Mouse (Mus musculus) heart, embryonic 11.5 days (tissue): ENCODE measurements around the gene Pcmtd2. TPM values are rescaled to one million over a fixed set of nuclear protein-coding genes. Genes with fewer than 3 reads are reported as not detected.
"Not testable (repeated sequence)": the region's sequence is repeated elsewhere in the genome, so short reads cannot be mapped to it uniquely, and the experiment has no call there.

Experiments used
- ATAC-seq: fragments of 200-750 bp; cut with Nextera tagmentation; replicated peaks from 2 replicates; pipeline ENCODE4 v1.8.0; 2017; ENCODE audit warnings: moderate library complexity; ENCODE audit not compliant: insufficient number of reproducible peaks, low FRiP score, low TSS enrichment
- H3K27ac ChIP-seq: fragments of 300-500 bp; sonication (generic); 2 replicates; pipeline ENCODE4 v1.5.1; 2014; ENCODE audit warnings: mild to moderate bottlenecking, low read depth, low read length
- H3K27me3 ChIP-seq: fragments of 300-500 bp; sonication (generic); 2 replicates; pipeline ENCODE4 v1.6.1; 2014; ENCODE audit warnings: mild to moderate bottlenecking, low read length, mixed read lengths; ENCODE audit not compliant: control insufficient read depth, insufficient read depth
- H3K36me3 ChIP-seq: fragments of 300-500 bp; sonication (generic); 2 replicates; pipeline ENCODE4 v1.6.1; 2014; ENCODE audit warnings: mild to moderate bottlenecking, low read length, moderate library complexity, mixed read lengths; ENCODE audit not compliant: control insufficient read depth, insufficient read depth
- H3K4me1 ChIP-seq: fragments of 300-500 bp; sonication (generic); 2 replicates; pipeline ENCODE4 v1.6.1; 2014; ENCODE audit warnings: low read length; ENCODE audit not compliant: control insufficient read depth, insufficient read depth
- H3K4me2 ChIP-seq: fragments of 300-500 bp; sonication (generic); 2 replicates; pipeline ENCODE4 v1.6.1; 2014; ENCODE audit warnings: mild to moderate bottlenecking, moderate library complexity
- H3K4me3 ChIP-seq: fragments of 300-500 bp; sonication (generic); 2 replicates; pipeline ENCODE4 v1.5.1; 2014; ENCODE audit warnings: low read depth, low read length
- H3K9ac ChIP-seq: fragments of 300-500 bp; sonication (generic); 2 replicates; pipeline ENCODE4 v1.6.1; 2014; ENCODE audit warnings: mild to moderate bottlenecking, low read depth, low read length, moderate library complexity
- H3K9me3 ChIP-seq: fragments of 300-500 bp; sonication (generic); replicated peaks from 2 replicates; pipeline ENCODE4 v1.6.1; 2016; ENCODE audit warnings: low read length; ENCODE audit not compliant: control insufficient read depth
- WGBS: fragments of 180-500 bp; shearing (Covaris S2); extraction: QIAGEN DNeasy Blood & Tissue Kit; methylation state at CpG from one replicate; pipeline ENCODE4 v1.1.7; 2014; ENCODE audit not compliant: insufficient replicate concordance; 5-methylcytosine and 5-hydroxymethylcytosine counted together
- polyA plus RNA-seq: library from polyadenylated mRNA; unstranded; fragments of >200 nt; fragmentation: Nextera tagmentation; extraction: Ambion mirVana; gene quantifications from 2 replicates; pipeline ENCODE4 v1.2.1, GENCODE M21; 2014

The Pcmtd2 gene
- polyA plus RNA-seq, result 23.6 and 31.2 TPM in 2 replicates

GRCm38 (mm10) chr2:181837372-181838292 is at the start of gene Pcmtd2:
Pcmtd2 (plus strand) TSS chr2:181837854.
- Histone ChIP-seq H3K4me2 (peak within 1 kb of the TSS; percentile 81), H3K9ac (peak within 1 kb of the TSS; percentile 81), H3K27ac (peak within 1 kb of the TSS; percentile 74), H3K27me3 (no peaks in the 10 kb centered on the region; the same call in 1 of the 2 replicates), H3K9me3 (no peaks in the 10 kb centered on the region), H3K4me3 (peak within 1 kb of the TSS; percentile 76), H3K4me1 (peaks cover 4% of the 10 kb centered on the region; the same call in 1 of the 2 replicates), H3K36me3 (no peaks in the 10 kb centered on the region)
- 1% methylated on average over 35 of the region's 35 CpGs for WGBS
- ATAC-seq, result peak; percentile 94

DNA sequence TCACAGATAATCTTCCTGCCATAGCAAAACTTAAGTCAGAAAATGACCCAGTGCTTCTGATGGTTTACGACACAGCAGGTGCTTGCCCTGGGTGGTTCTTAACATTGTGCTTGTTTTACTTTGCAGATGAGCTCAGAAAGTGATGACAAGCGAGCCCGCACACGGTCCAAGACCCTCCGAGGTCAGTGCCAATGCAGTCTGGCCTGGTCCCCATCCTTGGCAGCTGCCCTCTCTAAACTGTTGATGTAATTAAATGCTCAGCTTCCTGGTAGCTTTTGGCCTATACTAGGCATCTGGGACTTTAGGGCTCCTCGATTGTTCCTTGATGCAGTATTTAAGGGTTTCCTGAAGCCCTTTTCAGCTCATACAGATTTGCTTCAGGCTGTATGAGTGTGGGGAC is 48.3 kb upstream of the Pcmtd2 start:
- ATAC-seq, result no peak
- H3K9me3 ChIP-seq, result no peaks in the 10 kb centered on the region
- no peaks in the 10 kb centered on the region for H3K27me3 ChIP-seq
- H3K4me2 ChIP-seq, result no peak overlapping the region
- no peak overlapping the region for H3K4me3 ChIP-seq
- no peak overlapping the region for H3K9ac ChIP-seq
- no peaks in the 10 kb centered on the region for H3K36me3 ChIP-seq
- H3K27ac ChIP-seq, result no peak overlapping the region
- WGBS, result 73% methylated on average over 6 of the region's 6 CpGs
- no peaks in the 10 kb centered on the region for H3K4me1 ChIP-seq

DNA sequence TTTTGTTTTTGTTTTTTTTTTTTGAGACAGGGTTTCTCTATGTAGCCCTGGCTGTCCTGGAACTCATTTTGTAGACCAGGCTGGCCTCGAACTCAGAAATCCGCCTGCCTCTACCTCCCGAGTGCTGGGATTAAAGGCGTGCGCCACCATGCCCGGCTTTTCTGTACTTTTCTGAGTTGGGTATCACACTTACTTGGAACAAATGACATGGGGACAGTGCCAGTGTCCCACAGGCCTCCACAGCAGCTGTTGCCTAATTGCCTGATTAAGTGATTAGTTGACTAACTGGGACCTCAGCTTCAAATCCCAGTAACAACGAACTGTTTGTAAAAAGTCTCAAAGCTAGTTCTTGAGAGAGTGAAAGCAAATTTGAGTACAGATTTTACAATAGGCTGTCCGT is 44.5 kb upstream of the Pcmtd2 start:
- not testable (repeated sequence) for H3K9me3 ChIP-seq, H3K4me1 ChIP-seq, H3K27ac ChIP-seq, H3K36me3 ChIP-seq, H3K4me2 ChIP-seq, ATAC-seq, H3K27me3 ChIP-seq, H3K9ac ChIP-seq, H3K4me3 ChIP-seq
- 72% methylated on average over 8 of the region's 8 CpGs for WGBS

- no peaks in the 10 kb centered on the region; the same call in 1 of the 2 replicates for H3K27me3 ChIP-seq
- no peak for ATAC-seq
- H3K9me3 ChIP-seq, result no peaks in the 10 kb centered on the region
- no peaks in the 10 kb centered on the region for H3K4me1 ChIP-seq
- no peaks in the 10 kb centered on the region for H3K36me3 ChIP-seq
- H3K4me3 ChIP-seq, result no peak overlapping the region
- no peak overlapping the region for H3K4me2 ChIP-seq
- WGBS, result 56% methylated on average over 3 of the region's 3 CpGs
- H3K9ac ChIP-seq, result no peak overlapping the region
- no peak overlapping the region for H3K27ac ChIP-seq
Observed at GRCm38 (mm10) chr2:181795641-181796130, 42.0 kb upstream of the Pcmtd2 start.

DNA sequence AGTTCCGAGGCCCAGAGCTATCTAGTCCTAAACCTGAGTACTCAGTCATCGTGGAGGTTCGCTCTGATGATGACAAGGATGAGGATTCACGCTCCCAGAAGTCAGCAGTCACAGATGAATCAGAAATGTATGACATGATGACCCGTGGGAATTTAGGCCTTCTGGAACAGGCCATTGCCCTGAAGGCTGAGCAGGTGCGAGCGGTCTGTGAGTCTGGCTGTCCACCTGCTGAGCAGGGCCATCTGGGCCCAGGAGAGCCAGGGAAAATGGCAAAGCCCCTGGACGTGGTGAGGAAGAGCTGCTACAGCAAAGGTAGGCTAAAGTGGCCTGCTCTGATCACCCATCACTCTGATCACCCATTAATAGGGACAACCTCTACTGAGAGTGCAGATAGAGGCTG is 40.0 kb upstream of the Pcmtd2 start:
- Histone ChIP-seq H3K9ac (no peak overlapping the region), H3K4me2 (no peak overlapping the region), H3K27ac (no peak overlapping the region), H3K4me3 (no peak overlapping the region), H3K36me3 (no peaks in the 10 kb centered on the region), H3K9me3 (no peaks in the 10 kb centered on the region), H3K4me1 (no peaks in the 10 kb centered on the region), H3K27me3 (no peaks in the 10 kb centered on the region; the same call in 1 of the 2 replicates)
- no peak for ATAC-seq
- WGBS, result 69% methylated on average over 8 of the region's 8 CpGs

GRCm38 (mm10) chr2:181829032-181829650 is 8.5 kb upstream of the Pcmtd2 start:
- Histone ChIP-seq H3K4me2 (no peak overlapping the region), H3K4me1 (no peaks in the 10 kb centered on the region), H3K27ac (no peak overlapping the region), H3K4me3 (no peak overlapping the region), H3K27me3 (no peaks in the 10 kb centered on the region; the same call in 1 of the 2 replicates), H3K36me3 (no peaks in the 10 kb centered on the region), H3K9me3 (no peaks in the 10 kb centered on the region), H3K9ac (no peak overlapping the region)
- WGBS, result 47% methylated on average over 2 of the region's 2 CpGs
- no peak for ATAC-seq

GRCm38 (mm10) chr2:181832745-181833144 is 4.9 kb upstream of the Pcmtd2 start:
- no peaks in the 10 kb centered on the region for H3K9me3 ChIP-seq
- H3K4me1 ChIP-seq, result no peaks in the 10 kb centered on the region
- no peak for ATAC-seq
- 57% methylated on average over 2 of the region's 2 CpGs for WGBS
- no peak overlapping the region for H3K4me3 ChIP-seq
- no peaks in the 10 kb centered on the region; the same call in 1 of the 2 replicates for H3K27me3 ChIP-seq
- no peak overlapping the region for H3K9ac ChIP-seq
- H3K27ac ChIP-seq, result no peak overlapping the region
- no peaks in the 10 kb centered on the region for H3K36me3 ChIP-seq
- no peak overlapping the region for H3K4me2 ChIP-seq

DNA sequence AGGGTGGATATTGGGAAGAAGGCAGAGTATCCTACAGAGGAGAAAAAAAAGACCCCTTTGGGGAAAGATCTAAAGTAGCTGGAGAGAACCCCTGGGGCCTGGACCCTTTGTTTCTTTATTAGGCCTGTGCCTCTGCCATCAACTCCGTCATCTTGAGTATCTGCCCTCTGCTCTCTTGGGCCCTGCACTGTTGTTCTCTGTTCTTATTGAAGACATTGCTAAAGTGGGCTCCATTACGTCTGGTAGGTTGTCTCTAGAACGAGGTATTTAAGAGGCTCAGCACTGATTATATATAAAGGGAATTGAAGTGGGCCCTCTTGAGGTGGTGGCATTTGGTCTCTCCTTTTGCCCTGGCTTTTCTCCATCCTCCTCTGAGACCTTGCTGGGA is 633 bp downstream of the Pcmtd2 start:
- Histone ChIP-seq H3K9me3 (no peaks in the 10 kb centered on the region), H3K9ac (peak overlapping the region; percentile 81), H3K27me3 (no peaks in the 10 kb centered on the region; the same call in 1 of the 2 replicates), H3K4me2 (peak overlapping the region; percentile 81), H3K4me3 (peak overlapping the region; percentile 76), H3K27ac (no peak overlapping the region), H3K4me1 (peaks cover 4% of the 10 kb centered on the region; the same call in 1 of the 2 replicates), H3K36me3 (no peaks in the 10 kb centered on the region)
- 0% methylated on average over 3 of the region's 3 CpGs for WGBS
- ATAC-seq, result no peak
